ENCODE assay signal across 1 mouse cellular context in genomic region chr6:125360846-125361245, GRCm38 (mm10).
TF ChIP-seq lines count a peak whose summit lies in the region.

No protein-coding gene starts in this region.

TF ChIP-seq in CH12.LX, 34 proteins besides CTCF, POLR2A, EP300 and RAD21 (continued from another document):
- TF ChIP-seq RCOR1 (conservative IDR thresholded peaks at IDR 0.05; ENCODE audit: low read depth, low read length) (no peak), MYC (IDR thresholded peaks at IDR 0.05; ENCODE audit: low read depth, low read length) (no peak), CHD2 (IDR thresholded peaks at IDR 0.05; ENCODE audit: low read length) (no peak), E2F4 (IDR thresholded peaks at IDR 0.05; ENCODE audit: insufficient replicate concordance, low read depth, low read length) (no peak), GABPA (IDR thresholded peaks at IDR 0.05; ENCODE audit: insufficient replicate concordance, low read depth, low read length) (no peak), BHLHE40 (IDR thresholded peaks at IDR 0.05; ENCODE audit: low read depth, low read length) (peak; percentile 94), SIN3A (IDR thresholded peaks at IDR 0.05; ENCODE audit: low read length) (no peak)
